Mouse (Mus musculus) heart, postnatal 36 days (tissue): ENCODE results near the gene Ssxb9. TPM values are rescaled to one million over a fixed set of nuclear protein-coding genes. Genes with fewer than 3 reads are reported as not detected.
"Not testable (repeated sequence)": the region's sequence is repeated elsewhere in the genome, so short reads cannot be mapped to it uniquely, and the experiment has no call there.

Experiments
- DNase-seq, 2 experiments: peaks; one replicate each; pipeline ENCODE4 v3.0.0; 2021 to 2022
- intact Hi-C: fragments of 180-260 bp; cut with DNase I; formaldehyde crosslinking; loops from one replicate; pipeline ENCODE4 v1.15.1; 2025
- total RNA-seq, 2 experiments: library from RNA; stranded (reverse); gene quantifications; 2 replicates each; pipeline ENCODE4 v1.2.3; 2021

Ssxb9 gene
- total RNA-seq, result not detected

GRCm38 (mm10) chrX:8366678-8367077 lies at the start of gene Ssxb9:
TSS of gene Ssxb9 (plus strand) at chrX:8366978.
- intact Hi-C loops, DNase-seq: not testable (repeated sequence)

- intact Hi-C loops, result no loop called here
- DNase-seq, result no peak
Observed at GRCm38 (mm10) chrX:8327124-8327523, 39.7 kb upstream of the Ssxb9 start, which contains the start of gene Ssxb10. TSS of gene Ssxb10 (plus strand) at chrX:8327424.

GRCm38 (mm10) chrX:8413005-8413404 lies 46.2 kb downstream of the Ssxb9 start, which contains the start of gene Ssxb1:
TSS of gene Ssxb1 (plus strand) at chrX:8413305.
- intact Hi-C loops, DNase-seq: not testable (repeated sequence)

Other genes with a start within 250 kb of the Ssxb9 start
- 10 to 100 TPM; 39.4 to 44.4 TPM for gene Wdr13, start 234.1 kb upstream of the Ssxb9 start, total RNA-seq
- gene Rbm3, start 221.1 kb upstream of the Ssxb9 start, total RNA-seq, result 10 to 100 TPM; 63.1 to 74.0 TPM
- gene Tbc1d25, start 190.8 kb upstream of the Ssxb9 start, total RNA-seq, result 1 to 10 TPM; 3.9 to 5.6 TPM
- gene Ebp, start 173.5 kb upstream of the Ssxb9 start, total RNA-seq, result 10 to 100 TPM; 19.6 to 25.1 TPM
- gene Porcn, start 160.5 kb upstream of the Ssxb9 start, total RNA-seq, result 1 to 10 TPM; 3.0 to 3.4 TPM
- gene Ftsj1, start 114.6 kb upstream of the Ssxb9 start, total RNA-seq, result 10 to 100 TPM; 11.1 to 11.9 TPM
- under 1 TPM; 0.65 to 0.89 TPM for gene Slc38a5, start 95.8 kb upstream of the Ssxb9 start, total RNA-seq
- not detected for gene Ssxb10, start 39.6 kb upstream of the Ssxb9 start, total RNA-seq
- not detected for gene Ssxb1, start 46.3 kb downstream of the Ssxb9 start, total RNA-seq
- not detected for gene Ssxb2, start 94.7 kb downstream of the Ssxb9 start, total RNA-seq
- gene Gm14459, start 158.0 kb downstream of the Ssxb9 start, total RNA-seq, result not detected
- not detected for gene Ssxb6, start 181.3 kb downstream of the Ssxb9 start, total RNA-seq
- not detected for gene Ssxb3, start 224.8 kb downstream of the Ssxb9 start, total RNA-seq